Mouse (Mus musculus) right cerebral cortex, postnatal 36 days (tissue): ENCODE results near the gene Pla1a.
"Not testable (repeated sequence)": the region's sequence is repeated elsewhere in the genome, so short reads cannot be mapped to it uniquely, and the experiment has no call there.

Experiments
- DNase-seq, 2 experiments: peaks; one replicate each; pipeline ENCODE4 v3.0.0; 2022; ENCODE audit warnings: low spot score in 2 of 2, mixed read lengths in 1 of 2

Gene Pla1a

DNA sequence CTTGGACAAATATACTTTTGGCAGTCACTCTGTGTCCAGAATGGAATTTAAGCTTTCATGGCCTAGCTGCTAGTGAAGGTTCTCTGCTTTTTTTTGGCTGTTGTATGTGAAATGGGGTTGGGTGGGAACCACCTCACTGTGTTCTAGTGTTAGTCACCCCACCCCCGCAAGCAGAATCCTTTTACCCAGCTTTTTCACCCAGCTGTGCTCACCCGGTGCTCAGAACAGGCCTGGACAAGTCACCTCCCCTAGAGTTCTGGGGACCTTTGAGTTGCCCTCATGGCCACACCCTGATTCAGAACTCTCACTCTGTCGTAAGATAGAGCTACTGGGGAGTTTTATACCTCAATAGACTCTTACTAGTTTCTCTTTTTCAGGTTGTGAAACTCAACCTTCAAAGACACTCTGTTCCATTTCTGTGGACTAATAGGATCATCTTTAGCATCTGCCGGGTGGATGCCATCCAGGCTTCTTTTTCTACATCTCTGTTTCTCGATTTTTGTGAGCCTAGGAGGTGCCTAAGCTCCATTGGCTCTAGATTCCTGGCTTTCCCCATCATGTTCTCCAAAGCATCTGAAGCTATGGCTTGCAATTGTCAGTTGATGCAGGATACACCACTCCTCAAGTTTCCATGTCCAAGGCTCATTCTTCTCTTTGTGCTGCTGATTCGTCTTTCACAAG is 25.8 kb upstream of the Pla1a start:
- DNase-seq = no peak

DNA sequence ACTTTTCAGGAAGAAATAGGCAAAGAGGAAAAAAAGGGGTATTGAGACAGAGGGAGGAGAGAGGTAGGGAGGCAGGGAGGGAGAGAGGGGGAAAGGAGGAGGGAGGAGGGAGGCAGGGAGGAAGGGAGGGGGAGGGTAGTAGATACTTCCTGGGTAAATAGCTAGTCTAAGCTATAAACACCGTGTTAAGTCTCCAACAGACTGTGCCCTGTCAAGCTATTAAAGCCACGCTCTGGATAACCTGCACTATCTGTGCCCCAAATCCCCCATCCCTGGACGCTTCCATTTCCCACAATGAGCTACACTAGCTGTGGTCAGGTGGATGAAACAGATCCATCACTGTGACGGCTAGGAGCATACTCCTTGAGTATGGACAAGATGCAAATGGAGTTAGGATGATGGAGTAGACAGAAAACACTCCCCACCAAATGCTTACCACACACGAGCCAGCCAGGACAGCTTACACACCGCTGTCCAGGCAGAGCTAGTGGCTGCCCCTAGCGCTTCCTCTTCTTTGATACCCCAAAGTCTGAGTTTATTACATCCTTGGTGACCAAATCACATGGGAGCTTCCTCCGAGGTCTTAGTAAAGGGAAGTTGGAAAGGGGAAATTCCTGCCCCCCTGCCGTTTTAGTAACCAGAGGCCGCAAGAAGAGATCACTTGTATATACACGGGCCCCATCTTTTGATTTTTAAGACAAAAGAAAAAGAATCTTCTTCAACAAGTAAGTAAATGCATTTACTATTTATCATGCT is 24.0 kb upstream of the Pla1a start:
- no peak for DNase-seq

DNA sequence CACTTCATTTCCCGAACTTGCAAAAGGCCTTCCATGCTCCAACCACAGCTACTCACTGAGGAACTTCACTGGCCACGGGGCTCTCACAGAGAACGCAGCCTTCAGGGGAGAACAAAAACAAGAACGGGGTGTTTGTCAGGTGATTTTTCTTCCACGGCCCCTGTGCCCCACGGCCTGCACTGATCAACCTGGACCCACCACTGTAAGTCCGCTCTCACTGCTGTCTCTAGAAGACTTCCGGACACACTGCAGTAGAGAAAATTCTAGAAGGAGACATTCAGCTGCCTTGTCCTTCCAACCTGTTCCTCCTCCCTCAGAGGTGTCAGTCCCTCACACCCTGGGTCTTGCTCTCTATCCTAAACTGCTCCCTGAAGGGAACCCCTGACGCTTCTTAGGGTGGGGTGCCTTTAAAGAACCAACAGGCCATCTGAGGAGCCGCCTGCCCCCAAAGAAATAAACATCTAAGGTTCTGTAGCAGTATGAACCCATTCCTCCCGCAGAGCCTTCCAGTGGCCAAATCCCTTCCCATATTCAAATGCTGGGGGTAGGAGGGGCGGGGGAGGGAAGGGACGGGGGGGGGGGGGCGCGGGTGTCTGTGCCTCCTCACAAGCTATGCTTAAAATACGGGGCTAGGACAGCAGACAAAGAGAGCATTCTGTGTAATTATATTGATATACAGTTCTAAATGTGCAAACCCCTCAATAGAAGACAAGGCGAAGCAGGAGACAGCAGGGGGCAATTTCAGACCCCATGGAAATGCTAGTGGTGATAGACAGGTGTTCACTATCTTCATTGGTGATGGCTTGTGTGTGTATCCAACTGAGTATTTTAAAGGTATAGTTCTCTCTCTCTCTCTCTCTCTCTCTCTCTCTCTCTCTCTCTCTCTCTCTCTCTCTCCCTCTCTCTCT is 22.8 kb upstream of the Pla1a start, which contains the start of gene Cd80:
Gene Cd80 (plus strand): TSS at position 51 of the 908 bp plus-strand sequence.
- no peak for DNase-seq

DNA sequence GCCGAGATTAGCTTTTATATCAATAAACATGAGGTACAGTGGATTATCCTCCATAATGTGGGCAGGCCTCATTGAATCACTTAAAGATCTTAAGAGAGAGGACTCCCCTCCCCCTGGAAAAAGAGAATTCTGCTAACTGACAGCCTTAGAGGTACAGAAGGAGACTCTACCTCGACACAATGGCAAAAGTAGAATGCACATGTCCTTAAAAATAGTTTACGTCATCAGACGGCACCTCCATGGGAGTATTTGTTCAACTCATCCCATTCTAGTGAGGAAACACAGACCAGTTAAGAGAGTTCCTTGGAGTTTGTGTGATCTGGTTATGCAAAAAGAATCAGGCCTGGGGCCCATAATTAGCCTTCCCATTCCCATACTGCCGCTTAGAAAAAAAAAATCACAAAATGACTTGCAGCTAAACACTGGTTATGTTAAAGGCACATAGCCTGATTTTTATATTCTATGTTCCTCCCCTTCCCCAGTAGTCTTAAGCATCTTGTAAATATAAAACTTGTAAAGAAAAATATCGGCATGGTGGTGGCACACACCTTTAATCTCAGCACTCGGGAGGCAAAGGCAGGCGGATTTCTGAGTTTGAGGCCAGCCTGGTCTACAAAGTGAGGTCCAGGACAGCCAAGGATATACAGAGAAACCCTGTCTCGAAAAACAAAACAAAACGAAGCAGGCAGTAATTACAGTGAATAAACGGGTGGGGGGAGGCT is 21.7 kb upstream of the Pla1a start:
- DNase-seq = no peak

DNA sequence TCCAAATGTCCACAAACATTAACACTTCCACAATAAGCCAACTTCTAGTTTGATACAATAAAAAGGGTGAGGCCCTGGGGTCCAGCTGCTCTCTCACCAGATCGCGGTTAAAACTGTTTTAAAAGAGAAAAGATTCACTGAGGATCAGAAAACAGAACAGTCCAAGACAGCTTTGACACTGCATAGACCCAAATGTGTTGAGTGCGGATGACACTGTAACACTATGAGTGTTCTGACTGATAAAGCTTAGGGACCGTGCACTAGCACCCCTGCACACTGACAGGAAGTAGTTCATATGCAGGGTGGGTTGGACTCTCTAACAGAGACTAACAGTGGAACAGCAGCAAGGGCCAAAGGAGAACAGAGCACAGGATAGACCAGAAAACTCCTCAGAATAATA is 21.0 kb upstream of the Pla1a start:
- no peak for DNase-seq

DNA sequence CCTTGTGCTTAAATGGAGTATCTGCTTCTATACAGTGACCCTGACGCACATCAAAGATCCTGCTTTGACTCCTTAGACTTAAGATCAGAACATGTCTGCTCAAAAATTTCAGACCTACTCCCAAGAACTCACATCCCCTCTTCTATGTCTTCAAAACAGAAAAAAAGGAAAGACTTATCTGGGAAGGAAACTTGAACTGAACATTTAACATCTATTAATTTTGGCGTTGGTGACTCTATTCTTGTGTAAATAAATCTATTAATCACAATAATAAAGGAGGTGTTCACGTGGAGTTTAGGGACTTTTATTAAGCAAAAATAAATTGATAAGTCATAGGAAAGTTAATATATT is 20.2 kb upstream of the Pla1a start:
- DNase-seq = no peak

DNA sequence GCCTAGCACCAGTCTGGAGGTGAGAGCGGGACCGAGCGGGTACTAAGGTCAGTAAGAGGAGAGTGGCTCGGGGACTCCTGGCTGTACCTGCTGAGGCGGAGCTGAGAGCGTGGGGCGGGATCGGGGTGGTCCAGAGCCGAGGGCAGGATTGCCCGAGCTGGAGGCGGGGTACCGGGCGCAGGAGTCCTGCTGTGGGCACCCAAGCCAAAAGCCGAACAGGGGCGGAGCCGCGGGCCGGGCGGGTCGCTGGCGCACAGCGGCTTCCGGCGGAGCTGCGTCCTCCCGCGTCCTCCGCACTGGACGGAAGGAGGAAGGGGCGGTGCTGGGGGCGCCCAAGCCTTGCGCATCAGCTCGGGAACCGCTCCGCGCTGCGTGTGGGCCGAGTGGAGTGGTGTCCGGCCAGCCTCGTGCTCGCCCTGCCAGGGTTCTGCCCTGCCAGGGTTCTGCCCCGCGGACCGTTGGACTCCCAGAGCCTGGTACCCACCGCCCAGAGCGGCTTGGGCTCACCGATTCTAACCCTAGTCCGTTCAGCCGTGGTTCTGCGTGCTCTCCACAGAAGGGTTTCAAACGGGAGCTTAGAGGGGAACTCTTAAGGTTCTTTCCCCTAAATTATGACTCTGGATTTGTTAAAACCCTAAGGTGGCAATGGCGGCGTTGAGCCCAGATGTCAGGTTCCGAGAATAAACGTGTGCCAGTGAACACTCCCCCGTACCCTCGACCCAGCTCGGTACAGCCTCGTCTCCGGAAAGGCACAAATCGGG is 19.7 kb upstream of the Pla1a start, which contains the start of gene Adprh:
Gene Adprh (minus strand): TSS at position 262 of the 761 bp plus-strand sequence.
- DNase-seq = peak; percentile 86 to 90

DNA sequence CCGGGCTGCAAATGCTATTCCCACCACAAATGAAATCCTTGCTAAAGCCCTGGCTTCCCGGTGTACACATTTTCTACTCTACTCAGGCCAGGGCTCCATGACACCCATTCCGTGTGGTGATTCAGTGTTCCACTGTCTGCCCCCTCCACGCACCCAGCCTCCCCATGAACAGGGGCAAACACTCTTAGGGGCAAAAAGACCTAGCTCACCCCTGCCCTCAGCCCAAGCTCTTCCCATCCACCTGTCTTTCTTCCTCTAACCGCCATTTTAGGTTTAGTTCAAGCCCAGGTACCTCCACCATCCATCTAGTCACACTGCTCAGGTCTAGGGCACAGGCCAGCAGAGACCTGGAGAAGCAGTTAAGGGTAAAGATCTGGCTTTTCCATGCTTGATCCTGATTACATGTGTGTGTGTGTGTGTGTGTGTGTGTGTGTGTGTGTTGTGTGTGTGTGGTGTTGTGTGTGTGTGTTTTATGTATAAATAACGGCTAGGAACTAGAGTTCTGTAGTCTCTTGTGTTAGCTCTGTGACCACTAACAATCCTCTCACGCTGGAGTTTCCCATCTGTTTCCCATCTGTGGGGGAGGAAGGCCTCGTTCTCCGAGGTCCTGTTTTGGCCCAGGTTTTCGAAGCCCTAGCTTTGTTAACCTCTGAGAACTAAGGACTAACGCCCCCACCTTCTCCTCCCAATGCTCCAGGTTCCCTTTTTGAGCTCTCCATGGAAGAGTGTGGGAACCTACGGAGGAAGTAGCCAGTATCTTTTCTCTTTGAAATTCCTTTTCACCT is 18.7 kb upstream of the Pla1a start:
- DNase-seq = no peak

DNA sequence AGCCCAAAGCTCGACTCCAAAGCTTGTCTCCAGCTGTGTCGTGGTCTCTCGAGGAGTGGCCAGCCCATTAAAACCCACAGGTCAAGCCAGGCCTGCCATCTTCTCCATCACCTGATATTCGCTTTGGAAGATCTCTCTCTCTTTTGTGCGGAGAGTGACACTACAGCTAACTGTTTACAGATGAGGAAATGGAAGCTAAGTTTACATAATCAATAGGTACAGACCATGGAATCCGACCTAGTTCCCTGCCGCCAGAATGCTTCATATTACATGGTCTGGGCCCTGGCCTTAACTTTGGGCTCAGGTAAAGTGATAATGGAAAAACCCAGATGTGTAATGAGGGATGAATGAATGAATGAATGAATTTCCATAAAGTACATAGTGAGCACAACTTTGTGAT is 17.8 kb upstream of the Pla1a start:
- no peak for DNase-seq

DNA sequence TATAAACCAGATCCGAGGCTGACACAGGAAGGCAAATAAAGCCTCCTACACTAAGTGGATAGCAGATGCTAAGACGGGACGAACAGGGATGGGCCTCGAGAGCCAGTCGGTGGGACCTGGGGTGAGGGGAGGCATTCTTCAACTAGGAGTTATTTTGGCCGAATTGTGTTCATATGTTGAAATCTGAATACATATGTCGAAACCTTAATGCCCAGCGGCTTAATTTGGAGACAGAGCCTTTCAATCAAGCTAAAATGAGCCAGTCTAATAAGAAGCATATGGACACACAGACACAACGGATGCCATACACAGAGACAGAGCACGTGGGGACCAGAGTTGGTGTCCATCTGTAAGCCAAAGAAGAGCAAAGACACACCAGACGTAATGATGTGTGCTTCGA is 15.5 kb upstream of the Pla1a start:
- DNase-seq = no peak

DNA sequence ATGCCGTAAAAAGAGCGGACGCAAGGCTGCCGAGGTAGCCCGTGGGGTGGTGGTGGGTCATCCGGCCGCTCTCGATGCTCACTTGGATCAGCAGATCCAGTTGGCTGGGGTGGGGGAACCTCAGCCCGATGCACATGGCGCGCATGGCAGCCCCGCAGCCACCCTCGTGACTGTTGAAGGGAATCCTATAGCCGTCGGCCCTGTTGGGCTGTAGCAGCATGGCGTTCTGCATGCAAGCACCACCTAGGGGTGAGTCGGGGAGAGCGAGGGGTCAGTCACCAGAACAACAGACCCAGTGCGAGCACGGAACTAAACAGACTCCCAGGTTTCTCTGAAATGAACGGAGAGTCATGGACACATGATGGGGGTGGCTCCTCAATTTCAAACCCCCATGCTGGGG is 14.4 kb upstream of the Pla1a start:
- DNase-seq = no peak

DNA sequence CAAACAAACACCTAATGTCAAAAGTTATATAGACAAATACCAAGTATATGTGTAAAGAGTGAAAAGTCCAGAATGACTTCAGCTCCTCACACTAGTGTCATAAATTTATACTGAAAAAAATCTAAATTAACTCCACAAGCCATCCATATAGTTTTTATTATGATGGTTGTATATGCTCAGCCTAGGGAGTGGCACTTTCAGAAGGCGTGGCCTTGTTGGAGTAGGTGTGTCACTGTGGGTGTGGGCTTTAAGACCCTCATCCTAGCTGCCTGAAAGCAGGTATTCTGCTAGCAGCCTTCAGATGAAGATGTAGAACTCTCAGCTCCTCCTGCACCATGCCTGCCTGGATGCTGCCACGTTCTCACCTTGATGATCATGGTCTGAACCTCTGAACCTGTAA is 13.2 kb upstream of the Pla1a start:
- DNase-seq = not testable (repeated sequence)

DNA sequence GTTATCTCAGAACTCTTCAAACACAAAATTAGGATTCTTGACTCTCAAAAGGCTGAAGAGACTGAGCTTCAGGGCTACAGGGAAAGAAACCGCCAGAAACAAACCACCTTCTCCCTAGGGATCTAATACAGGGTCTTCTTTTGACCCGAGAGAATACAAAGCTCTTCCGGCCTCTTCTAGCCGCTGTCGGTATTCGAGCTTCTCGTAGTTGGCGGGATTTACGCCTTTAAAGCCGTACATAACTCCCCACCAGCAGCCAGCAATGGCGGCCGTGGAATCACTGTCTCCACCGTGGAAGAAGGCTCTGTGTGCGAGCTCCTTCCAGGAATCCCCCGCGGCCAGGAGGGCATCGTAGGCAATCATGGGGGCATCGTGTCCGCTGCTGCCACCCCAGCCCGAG is 12.6 kb upstream of the Pla1a start:
- no peak for DNase-seq

DNA sequence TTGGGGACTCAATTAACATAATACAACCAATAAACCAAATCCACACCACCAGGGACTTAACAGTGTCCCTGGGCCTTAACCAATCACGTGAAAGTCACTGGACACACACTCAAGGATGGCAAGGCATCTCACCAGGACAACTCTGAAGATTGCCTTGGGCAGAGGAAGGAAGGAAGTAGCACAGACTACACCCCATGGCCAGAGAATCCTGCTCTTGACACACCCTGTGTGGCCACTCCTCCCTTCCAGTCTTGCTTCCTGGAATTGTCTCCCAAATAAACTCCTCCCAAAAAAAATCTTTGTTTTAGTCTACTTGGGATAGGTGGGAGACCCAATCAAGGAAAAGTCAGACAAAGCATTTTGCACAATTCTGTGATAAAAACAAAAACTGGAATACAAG is 12.1 kb upstream of the Pla1a start:
- no peak for DNase-seq

DNA sequence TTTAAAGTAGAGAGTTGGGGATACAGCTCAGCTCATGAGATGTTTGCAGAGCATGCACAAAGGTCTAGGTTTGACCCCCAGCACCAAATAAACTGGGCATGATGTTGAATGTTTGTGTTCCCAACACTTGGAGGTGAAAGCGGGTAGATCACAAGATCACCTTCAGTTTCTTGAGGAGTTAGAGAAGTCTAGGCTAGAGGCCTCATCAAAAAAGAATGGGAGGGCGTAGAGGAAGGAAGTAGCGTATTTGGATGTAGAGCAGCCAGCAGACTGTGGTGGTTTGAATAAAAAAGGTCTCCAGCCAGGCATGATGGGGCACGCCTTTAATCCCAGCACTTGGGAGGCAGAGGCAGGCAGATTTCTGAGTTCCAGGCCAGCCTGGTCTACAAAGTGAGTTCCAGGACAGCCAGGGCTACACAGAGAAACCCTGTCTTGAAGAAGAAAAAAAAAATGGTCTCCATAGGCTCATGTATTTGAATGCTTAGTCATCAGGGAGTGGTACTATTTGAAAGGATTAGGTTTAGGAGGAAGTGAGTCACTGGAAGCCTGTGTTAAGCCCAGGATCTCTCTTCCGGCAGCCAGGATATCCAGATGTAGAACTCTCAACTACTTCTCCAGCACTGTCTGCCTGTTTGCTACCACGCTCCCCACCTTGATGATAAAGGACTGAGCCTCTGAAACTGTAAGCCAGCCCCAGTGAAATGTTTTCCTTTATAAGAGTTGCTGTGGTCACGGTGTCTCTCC is 10.9 kb upstream of the Pla1a start:
- no peak for DNase-seq

DNA sequence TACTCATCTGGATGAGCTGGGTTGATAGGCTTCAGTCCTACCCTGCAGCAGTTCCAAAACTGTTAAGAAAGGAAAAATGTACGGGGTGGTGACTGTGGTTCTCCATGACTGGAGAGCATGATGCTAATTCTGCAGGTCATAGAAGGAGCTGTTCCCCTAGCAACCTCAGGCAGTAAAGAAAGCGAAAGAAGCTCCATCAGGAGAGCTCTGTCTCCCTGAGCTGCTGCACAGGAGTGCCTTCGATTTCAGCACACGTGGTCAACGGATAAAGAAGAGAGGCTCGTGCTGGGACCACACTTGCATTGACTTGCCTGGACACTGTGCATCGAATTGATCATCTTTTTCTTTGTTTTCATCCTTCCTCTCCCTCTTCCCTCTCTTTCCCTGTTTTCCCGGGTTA is 9.3 kb upstream of the Pla1a start:
- no peak for DNase-seq

DNA sequence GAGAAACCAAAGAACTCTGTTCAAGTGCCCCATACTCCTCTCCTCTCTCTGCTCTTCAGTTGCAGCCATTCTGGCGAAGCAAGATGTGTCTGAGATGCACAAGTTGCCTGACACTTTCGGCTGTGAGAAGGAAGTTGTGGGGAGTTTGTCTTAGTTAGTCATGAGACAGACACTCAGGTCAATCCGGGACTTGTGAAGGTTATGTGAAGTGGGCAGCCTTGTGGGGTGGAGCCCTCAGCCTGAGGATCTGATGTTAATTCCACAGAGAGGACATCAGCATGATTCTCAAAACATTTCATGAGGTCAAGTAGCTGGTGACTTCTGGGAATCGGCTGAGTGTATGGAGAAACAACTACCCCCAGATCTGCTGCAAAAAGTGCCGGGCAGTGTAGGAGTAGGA is 8.7 kb upstream of the Pla1a start:
- DNase-seq = no peak

DNA sequence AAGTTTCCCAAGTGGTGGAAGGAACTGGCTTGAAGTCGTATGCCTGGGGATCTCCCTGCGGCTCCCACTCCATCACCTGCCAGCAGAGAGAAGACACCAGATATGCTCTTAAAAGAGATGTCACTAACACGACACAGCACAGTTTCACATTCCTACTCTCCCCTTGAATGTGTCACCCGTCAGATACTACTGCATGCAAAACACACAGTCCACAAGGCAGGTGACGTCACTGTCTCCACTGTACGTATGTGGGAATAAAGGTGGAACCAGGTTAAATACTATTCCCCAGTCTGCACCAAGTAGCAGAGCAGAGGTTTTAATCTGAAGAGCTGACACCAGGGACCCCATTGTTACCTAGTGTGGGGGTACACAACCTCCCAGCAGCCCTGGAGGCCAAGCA is 7.5 kb upstream of the Pla1a start:
- no peak for DNase-seq

DNA sequence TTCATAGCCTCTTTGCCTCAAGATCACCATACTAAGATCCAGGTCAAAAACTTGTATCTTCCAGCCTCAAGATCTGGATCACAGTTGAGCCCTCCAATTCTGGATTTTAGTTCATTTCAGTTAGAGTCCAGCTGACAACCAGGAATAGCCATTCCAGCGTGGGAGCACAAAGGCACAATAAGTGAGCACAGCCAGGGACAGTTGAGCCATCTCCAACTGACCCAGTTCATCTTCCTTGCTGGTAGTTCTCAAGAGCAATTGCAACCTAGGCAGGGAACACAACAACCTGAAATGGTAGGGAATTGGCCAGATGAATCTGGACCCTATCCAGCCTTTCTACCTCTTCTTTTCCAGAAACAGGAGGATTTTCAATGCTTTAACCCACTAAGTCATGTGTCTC is 6.2 kb upstream of the Pla1a start:
- DNase-seq = peak in 1 of 2 experiments; percentile 41
